In the genomic region with DNA sequence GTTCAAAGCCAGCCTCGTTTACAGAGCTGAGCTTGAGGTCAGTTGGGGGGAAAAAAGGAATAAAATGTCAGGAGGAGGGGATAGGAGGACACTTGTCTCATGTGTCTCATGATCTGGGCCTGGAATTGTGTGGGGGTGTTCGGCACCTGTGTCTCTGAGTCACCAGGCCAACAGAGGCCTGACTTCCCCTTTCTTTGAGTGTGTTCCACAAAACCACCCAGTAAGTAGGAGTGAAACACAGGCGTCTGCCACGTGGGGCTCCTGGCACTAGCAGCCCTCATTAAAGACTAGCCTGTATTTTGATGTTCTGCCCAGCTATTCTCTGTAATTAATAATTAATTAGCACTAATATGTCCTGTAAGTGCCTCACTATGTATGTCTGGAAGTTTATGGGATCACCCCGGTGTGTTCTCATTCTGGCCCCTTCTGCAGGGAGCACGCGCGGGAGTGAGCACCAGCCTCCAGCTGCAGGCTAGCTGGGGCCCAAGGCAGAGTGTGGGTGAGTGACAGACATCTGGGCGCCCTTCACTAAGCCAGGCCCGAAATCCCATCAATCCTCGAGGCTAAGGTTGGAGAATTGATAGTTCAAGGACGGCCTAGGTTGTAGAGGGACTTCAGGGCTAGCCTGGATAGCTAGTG, we compare ENCODE assay signal across 8 mouse cellular contexts. TPM values are rescaled to one million over a fixed set of nuclear protein-coding genes. Genes with fewer than 3 reads are reported as not detected.
DNase-seq lines count a peak whose midpoint lies in the region; ATAC-seq lines count a peak whose summit lies in the region.

No protein-coding gene starts in this region.

- peaks cover 87% of the 10 kb centered on the region for H3K4me1 ChIP-seq in erythroblast, embryonic 14.5 days (ENCODE audit: control insufficient read depth)
- H3K4me1 ChIP-seq in hindbrain, embryonic 14.5 days (replicated peaks; ENCODE audit: control insufficient read depth, insufficient read depth, low read length), result peaks cover 18% of the 10 kb centered on the region

- no peak overlapping the region for H3K9ac ChIP-seq in hindbrain, embryonic 14.5 days

- H3K27me3 ChIP-seq in erythroblast, embryonic 14.5 days (ENCODE audit: control insufficient read depth), result no peaks in the 10 kb centered on the region
- no peaks in the 10 kb centered on the region for H3K27me3 ChIP-seq in hindbrain, embryonic 14.5 days (ENCODE audit: control insufficient read depth, insufficient read depth, low read length)

- peak overlapping the region; percentile 97 for H3K4me2 ChIP-seq in hindbrain, embryonic 14.5 days (replicated peaks)

- H3K4me3 ChIP-seq in erythroblast, embryonic 14.5 days (replicated peaks), result peak overlapping the region; percentile 86
- no peak overlapping the region; the same call in 1 of the 2 replicates for H3K4me3 ChIP-seq in hindbrain, embryonic 14.5 days (replicated peaks; ENCODE audit: low read length)

- no peaks in the 10 kb centered on the region for H3K9me3 ChIP-seq in erythroblast, embryonic 14.5 days (ENCODE audit: control insufficient read depth, low read length)
- no peaks in the 10 kb centered on the region for H3K9me3 ChIP-seq in hindbrain, embryonic 14.5 days (ENCODE audit: control insufficient read depth, low read length)

- H3K27ac ChIP-seq in hindbrain, embryonic 14.5 days, result no peak overlapping the region

- ATAC-seq in erythroblast, adult 5-6 weeks (replicated peaks; ENCODE audit: low FRiP score, poor library complexity, severe bottlenecking), result no peak
- no peak for ATAC-seq in hindbrain, embryonic 14.5 days (ENCODE audit: low FRiP score)

- H3K36me3 ChIP-seq in erythroblast, embryonic 14.5 days (ENCODE audit: control insufficient read depth), result peaks cover 28% of the 10 kb centered on the region
- 0 out of 2 replicates have a peak, but pooled peaks cover 4% of the 10 kb centered on the region for H3K36me3 ChIP-seq in hindbrain, embryonic 14.5 days (replicated peaks; ENCODE audit: control insufficient read depth, insufficient read depth)

- 59% methylated on average over 12 of the region's 12 CpGs for WGBS in hindbrain, embryonic 14.5 days

- peak; percentile 88 for DNase-seq in MEL-GATA-1-ER (ENCODE audit: extremely low read depth, low read depth)
- no peak for DNase-seq in hindbrain, embryonic 14.5 days (ENCODE audit: low spot score)
- peak; percentile 64 for DNase-seq in lung, postnatal 36 days
- DNase-seq in adrenal gland, postnatal 36 days, result no peak
- DNase-seq in urinary bladder, adult 2 months (ENCODE audit: low spot score), result no peak
- no peak for DNase-seq in thymus, postnatal 14 days

RNA-seq across cellular contexts. Expression of gene Mfsd12, which starts 0.8 kb away (rescaled TPM):
- 6.7 and 7.2 TPM in 2 replicates for polyA plus RNA-seq in erythroblast, embryonic 14.5 days (2012)
- 1.9 and 2.5 TPM in 2 replicates for total RNA-seq in erythroblast, adult 5-6 weeks (2015; ENCODE audit: low replicate concordance)
- 8.7 and 10.6 TPM in 2 replicates for total RNA-seq in erythroblast, adult 5-6 weeks (2017; ENCODE audit: low replicate concordance)
- 7.8 and 10.0 TPM in 2 replicates for polyA plus RNA-seq in hindbrain, embryonic 14.5 days (2014; fragmentation: Nextera tagmentation; extraction: Ambion mirVana)
- total RNA-seq in adrenal gland, postnatal 36 days (2021), result 10 to 100 TPM; 16.7 to 22.7 TPM
- 12.1 and 12.4 TPM in 2 replicates for polyA plus RNA-seq in urinary bladder, adult 2 months (2012; rRNA removed)

RNA-seq across cellular contexts. Expression of gene Hmg20b, which starts 6.2 kb away (rescaled TPM):
- polyA plus RNA-seq in erythroblast, embryonic 14.5 days (2012), result 52.7 and 55.8 TPM in 2 replicates
- 9.2 and 14.6 TPM in 2 replicates for total RNA-seq in erythroblast, adult 5-6 weeks (2015; ENCODE audit: low replicate concordance)
- total RNA-seq in erythroblast, adult 5-6 weeks (2017; ENCODE audit: low replicate concordance), result 14.1 and 30.2 TPM in 2 replicates
- polyA plus RNA-seq in hindbrain, embryonic 14.5 days (2014; fragmentation: Nextera tagmentation; extraction: Ambion mirVana), result 29.0 and 34.0 TPM in 2 replicates
- 10 to 100 TPM; 88.9 to 92.3 TPM for total RNA-seq in adrenal gland, postnatal 36 days (2021)
- polyA plus RNA-seq in urinary bladder, adult 2 months (2012; rRNA removed), result 82.9 and 91.7 TPM in 2 replicates

RNA-seq across cellular contexts. Expression of gene 4930404N11Rik, which starts 9.1 kb away (rescaled TPM):
- 3.2 and 5.6 TPM in 2 replicates for polyA plus RNA-seq in erythroblast, embryonic 14.5 days (2012)
- 15.6 and 27.0 TPM in 2 replicates for total RNA-seq in erythroblast, adult 5-6 weeks (2015; ENCODE audit: low replicate concordance)
- total RNA-seq in erythroblast, adult 5-6 weeks (2017; ENCODE audit: low replicate concordance), result 35.7 and 41.5 TPM in 2 replicates
- polyA plus RNA-seq in hindbrain, embryonic 14.5 days (2014; fragmentation: Nextera tagmentation; extraction: Ambion mirVana), result 0.30 and 0.59 TPM in 2 replicates
- total RNA-seq in adrenal gland, postnatal 36 days (2021), result 1 to 10 TPM; 1.0 to 3.1 TPM
- polyA plus RNA-seq in urinary bladder, adult 2 months (2012; rRNA removed), result 1.9 and 2.1 TPM in 2 replicates

RNA-seq across cellular contexts. Expression of gene Gipc3, which starts 13.4 kb away (rescaled TPM):
- 0.01 TPM in 1 of 2 replicates, not detected in the other for polyA plus RNA-seq in erythroblast, embryonic 14.5 days (2012)
- total RNA-seq in erythroblast, adult 5-6 weeks (2015; ENCODE audit: low replicate concordance), result not detected in 2 replicates
- total RNA-seq in erythroblast, adult 5-6 weeks (2017; ENCODE audit: low replicate concordance), result not detected in 2 replicates
- not detected in 2 replicates for polyA plus RNA-seq in hindbrain, embryonic 14.5 days (2014; fragmentation: Nextera tagmentation; extraction: Ambion mirVana)
- 1 to 10 TPM; 3.5 to 7.7 TPM for total RNA-seq in adrenal gland, postnatal 36 days (2021)
- 3.2 and 6.5 TPM in 2 replicates for polyA plus RNA-seq in urinary bladder, adult 2 months (2012; rRNA removed)

RNA-seq across cellular contexts. Expression of gene Fzr1, which starts 21.8 kb away (rescaled TPM):
- polyA plus RNA-seq in erythroblast, embryonic 14.5 days (2012), result 62.5 and 67.4 TPM in 2 replicates
- total RNA-seq in erythroblast, adult 5-6 weeks (2015; ENCODE audit: low replicate concordance), result 286 and 325 TPM in 2 replicates
- 463 and 486 TPM in 2 replicates for total RNA-seq in erythroblast, adult 5-6 weeks (2017; ENCODE audit: low replicate concordance)
- 119 and 125 TPM in 2 replicates for polyA plus RNA-seq in hindbrain, embryonic 14.5 days (2014; fragmentation: Nextera tagmentation; extraction: Ambion mirVana)
- 10 to 100 TPM; 37.8 to 49.0 TPM for total RNA-seq in adrenal gland, postnatal 36 days (2021)
- polyA plus RNA-seq in urinary bladder, adult 2 months (2012; rRNA removed), result 34.1 and 34.4 TPM in 2 replicates

Comparison
In these comparisons a context has a peak if more than half of its experiments do, and no peak if none do; other contexts are left out.
1. DNase-seq: peak in MEL-GATA-1-ER (single experiment) and lung, postnatal 36 days (single experiment); none in hindbrain, embryonic 14.5 days (single experiment), adrenal gland, postnatal 36 days (0 of 2), urinary bladder, adult 2 months (single experiment) and thymus, postnatal 14 days (single experiment).